Mouse (Mus musculus) MEL (cell line): ENCODE data around the gene Pxk.

Source experiments
- CHD1 ChIP-seq: IDR thresholded peaks from 2 replicates; pipeline ENCODE4 v1.6.1; 2012; ENCODE audit warnings: low read depth, mild to moderate bottlenecking, inconsistent platforms, low read length, improper control_type of control experiment
- CTCF ChIP-seq, 3 experiments: IDR thresholded peaks in 2 of 3; conservative IDR thresholded peaks in 1 of 3; 2 replicates each; pipeline ENCODE4 v1.5.1; 2011 to 2012; ENCODE audit warnings: low read length in 3 of 3, low read depth in 2 of 3, mild to moderate bottlenecking in 2 of 3, improper control_type of control experiment in 1 of 3, inconsistent platforms in 1 of 3, mixed read lengths in 1 of 3, moderate library complexity in 1 of 3; ENCODE audit not compliant: control insufficient read depth in 1 of 3, insufficient read depth in 1 of 3, poor library complexity in 1 of 3, severe bottlenecking in 1 of 3
- E2F4 ChIP-seq: IDR thresholded peaks from 2 replicates; pipeline ENCODE4 v1.6.1; 2011; ENCODE audit warnings: low read depth, low read length, improper control_type of control experiment, borderline replicate concordance
- EP300 ChIP-seq, 2 experiments: IDR thresholded peaks; 2 replicates each; pipeline ENCODE4 v1.6.1; 2011; ENCODE audit warnings: improper control_type of control experiment in 2 of 2, low read length in 2 of 2, low read depth in 1 of 2, mild to moderate bottlenecking in 1 of 2
- GATA1 ChIP-seq: IDR thresholded peaks from 2 replicates; pipeline ENCODE4 v1.6.1; 2011; ENCODE audit warnings: low read depth, low read length, improper control_type of control experiment
- HCFC1 ChIP-seq: IDR thresholded peaks from 2 replicates; pipeline ENCODE4 v1.6.1; 2012; ENCODE audit warnings: low read depth, mild to moderate bottlenecking, inconsistent platforms, low read length, improper control_type of control experiment, moderate library complexity
- POLR2A ChIP-seq, 2 experiments: IDR thresholded peaks; 2 replicates each; pipeline ENCODE4 v1.6.1; 2011 to 2012; ENCODE audit warnings: low read length in 2 of 2, mild to moderate bottlenecking in 2 of 2, control low read depth in 1 of 2, improper control_type of control experiment in 1 of 2, low read depth in 1 of 2, moderate library complexity in 1 of 2; ENCODE audit not compliant: control insufficient read depth in 1 of 2, insufficient read depth in 1 of 2, poor library complexity in 1 of 2
- UBTF ChIP-seq: IDR thresholded peaks from 2 replicates; pipeline ENCODE4 v1.6.1; 2012; ENCODE audit warnings: low read depth, mild to moderate bottlenecking, inconsistent platforms, low read length, improper control_type of control experiment, moderate library complexity, borderline replicate concordance; ENCODE audit not compliant: insufficient read depth

GRCm38 (mm10) chr14:8127971-8128370 is 30.0 kb downstream of the Pxk start:
- TF ChIP-seq CTCF (IDR thresholded peaks at IDR 0.05 in 2 of 3, conservative IDR thresholded peaks at IDR 0.05 in 1 of 3; ENCODE audit: control insufficient read depth in 1 of 3, insufficient read depth in 1 of 3, low read depth in 2 of 3, low read length in 3 of 3, poor library complexity in 1 of 3, severe bottlenecking in 1 of 3) (no peak), GATA1 (no peak), EP300 (IDR thresholded peaks at IDR 0.05; ENCODE audit: low read depth in 1 of 2, low read length in 2 of 2) (no peak), UBTF (no peak), HCFC1 (no peak), POLR2A (IDR thresholded peaks at IDR 0.05; ENCODE audit: control insufficient read depth in 1 of 2, insufficient read depth in 1 of 2, low read depth in 1 of 2, low read length in 2 of 2, poor library complexity in 1 of 2) (no peak), CHD1 (no peak), E2F4 (no peak)
